Mouse (Mus musculus): ENCODE results near the gene Armh1. TPM values are rescaled to one million over a fixed set of nuclear protein-coding genes. Genes with fewer than 3 reads are reported as not detected.
A peak's percentile ranks its signal among the peaks of the same experiment; 100 is the strongest.
"Not testable (repeated sequence)": the region's sequence is repeated elsewhere in the genome, so short reads cannot be mapped to it uniquely, and the experiment has no call there.

The Armh1 gene
- total RNA-seq, 1 experiment = 0.18 TPM

GRCm38 (mm10) chr4:117262987-117263386 lies 11.1 kb upstream of the Armh1 start:
- H3K4me3 ChIP-seq (ENCODE audit: insufficient read depth in 1 of 2, low read depth in 1 of 2, low read length in 2 of 2, poor library complexity in 1 of 2, severe bottlenecking in 1 of 2) = no peak overlapping the region
- H3K27ac ChIP-seq (ENCODE audit: insufficient read depth, low read depth, low read length, poor library complexity, severe bottlenecking) = no peak overlapping the region
- H3K9me3 ChIP-seq (ENCODE audit: control insufficient read depth, insufficient read depth, low read depth, low read length) = no peaks in the 10 kb centered on the region
- no peaks in the 10 kb centered on the region for H3K36me3 ChIP-seq (ENCODE audit: control insufficient read depth, insufficient read depth, low read length, poor library complexity, severe bottlenecking)
- in situ Hi-C loops (cut with MboI; ENCODE audit: low sequenced_read_pairs in 2 of 2, unreplicated experiment in 2 of 2) = no loop called here
- peaks cover 2 to 11% of the 10 kb centered on the region in 2 experiments; a peak in 2 of 4 replicates for H3K4me1 ChIP-seq (ENCODE audit: control insufficient read depth in 2 of 2, insufficient read depth in 2 of 2, low read length in 2 of 2, poor library complexity in 1 of 2)
- DNase-seq (ENCODE audit: low read depth, low spot score) = no peak
- TF ChIP-seq ZC3H11A (IDR thresholded peaks at IDR 0.05; ENCODE audit: borderline replicate concordance, low read depth, low read length) (no peak), MAFK (IDR thresholded peaks at IDR 0.05; ENCODE audit: insufficient read depth, low read depth, low read length) (no peak), ZNF384 (IDR thresholded peaks at IDR 0.05; ENCODE audit: low read depth, low read length) (no peak), CHD2 (IDR thresholded peaks at IDR 0.05; ENCODE audit: low read depth, low read length) (no peak), HCFC1 (IDR thresholded peaks at IDR 0.05; ENCODE audit: borderline replicate concordance, insufficient read depth, low read length) (no peak)
- H3K9ac ChIP-seq (ENCODE audit: insufficient read depth, low read depth, low read length, poor library complexity, severe bottlenecking) = no peak overlapping the region

- Histone ChIP-seq H3K36me3 (ENCODE audit: control insufficient read depth, insufficient read depth, low read length, poor library complexity, severe bottlenecking) (no peaks in the 10 kb centered on the region), H3K9ac (ENCODE audit: insufficient read depth, low read depth, low read length, poor library complexity, severe bottlenecking) (no peak overlapping the region), H3K4me1 (ENCODE audit: control insufficient read depth in 2 of 2, insufficient read depth in 2 of 2, low read length in 2 of 2, poor library complexity in 1 of 2) (peaks cover 0 to 6% of the 10 kb centered on the region in 2 experiments; a peak in 1 of 4 replicates), H3K27ac (ENCODE audit: insufficient read depth, low read depth, low read length, poor library complexity, severe bottlenecking) (no peak overlapping the region), H3K4me3 (ENCODE audit: insufficient read depth in 1 of 2, low read depth in 1 of 2, low read length in 2 of 2, poor library complexity in 1 of 2, severe bottlenecking in 1 of 2) (no peak overlapping the region), H3K9me3 (ENCODE audit: control insufficient read depth, insufficient read depth, low read depth, low read length) (no peaks in the 10 kb centered on the region)
- no peak for TF ChIP-seq CHD2 (IDR thresholded peaks at IDR 0.05; ENCODE audit: low read depth, low read length)
- no peak for TF ChIP-seq HCFC1 (IDR thresholded peaks at IDR 0.05; ENCODE audit: borderline replicate concordance, insufficient read depth, low read length)
- TF ChIP-seq ZC3H11A (IDR thresholded peaks at IDR 0.05; ENCODE audit: borderline replicate concordance, low read depth, low read length) = no peak
- TF ChIP-seq ZNF384 (IDR thresholded peaks at IDR 0.05; ENCODE audit: low read depth, low read length) = no peak
- TF ChIP-seq MAFK (IDR thresholded peaks at IDR 0.05; ENCODE audit: insufficient read depth, low read depth, low read length) = no peak
- in situ Hi-C loops (cut with MboI; ENCODE audit: low sequenced_read_pairs in 2 of 2, unreplicated experiment in 2 of 2) = no loop called here
- no peak for DNase-seq (ENCODE audit: low read depth, low spot score)
These were observed 10.4 kb upstream of the Armh1 start for GRCm38 (mm10) chr4:117262101-117262913.

DNA sequence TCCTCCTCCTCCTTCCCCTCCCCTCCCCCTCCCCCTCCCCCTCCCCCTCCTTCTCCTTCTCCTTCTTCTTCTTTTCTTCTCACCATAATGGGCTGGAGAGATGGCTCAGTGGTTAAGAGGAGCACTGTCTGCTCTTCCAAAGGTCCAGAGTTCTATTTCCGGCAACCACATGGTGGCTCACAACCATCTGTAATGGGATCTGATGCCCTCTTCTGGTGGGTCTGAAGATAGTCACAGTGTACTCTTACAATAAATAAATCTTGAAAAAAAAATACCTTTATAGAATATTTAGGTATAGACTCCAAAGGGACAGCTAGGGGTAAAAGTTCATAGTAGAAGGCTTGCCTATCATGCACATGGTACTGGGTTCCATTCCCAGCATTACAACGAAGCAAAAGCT lies 9.3 kb upstream of the Armh1 start:
- TF ChIP-seq ZC3H11A (IDR thresholded peaks at IDR 0.05; ENCODE audit: borderline replicate concordance, low read depth, low read length) (no peak), ZNF384 (IDR thresholded peaks at IDR 0.05; ENCODE audit: low read depth, low read length) (0 out of 2 replicates have a peak, but pooled peaks have one; percentile 10), HCFC1 (IDR thresholded peaks at IDR 0.05; ENCODE audit: borderline replicate concordance, insufficient read depth, low read length) (no peak)
- in situ Hi-C loops (cut with MboI; ENCODE audit: low sequenced_read_pairs in 2 of 2, unreplicated experiment in 2 of 2) = no loop called here
- H3K9me3 ChIP-seq (ENCODE audit: control insufficient read depth, insufficient read depth, low read depth, low read length) = no peaks in the 10 kb centered on the region
- DNase-seq (ENCODE audit: low read depth, low spot score) = no peak
- no peaks in the 10 kb centered on the region for H3K36me3 ChIP-seq (ENCODE audit: control insufficient read depth, insufficient read depth, low read length, poor library complexity, severe bottlenecking)
- no peak overlapping the region for H3K9ac ChIP-seq (ENCODE audit: insufficient read depth, low read depth, low read length, poor library complexity, severe bottlenecking)
- H3K4me1 ChIP-seq (ENCODE audit: control insufficient read depth in 2 of 2, insufficient read depth in 2 of 2, low read length in 2 of 2, poor library complexity in 1 of 2) = peaks cover 0 to 6% of the 10 kb centered on the region in 2 experiments; a peak in 1 of 4 replicates
- H3K27ac ChIP-seq (ENCODE audit: insufficient read depth, low read depth, low read length, poor library complexity, severe bottlenecking) = no peak overlapping the region
- no peak overlapping the region for H3K4me3 ChIP-seq (ENCODE audit: insufficient read depth in 1 of 2, low read depth in 1 of 2, low read length in 2 of 2, poor library complexity in 1 of 2, severe bottlenecking in 1 of 2)

DNA sequence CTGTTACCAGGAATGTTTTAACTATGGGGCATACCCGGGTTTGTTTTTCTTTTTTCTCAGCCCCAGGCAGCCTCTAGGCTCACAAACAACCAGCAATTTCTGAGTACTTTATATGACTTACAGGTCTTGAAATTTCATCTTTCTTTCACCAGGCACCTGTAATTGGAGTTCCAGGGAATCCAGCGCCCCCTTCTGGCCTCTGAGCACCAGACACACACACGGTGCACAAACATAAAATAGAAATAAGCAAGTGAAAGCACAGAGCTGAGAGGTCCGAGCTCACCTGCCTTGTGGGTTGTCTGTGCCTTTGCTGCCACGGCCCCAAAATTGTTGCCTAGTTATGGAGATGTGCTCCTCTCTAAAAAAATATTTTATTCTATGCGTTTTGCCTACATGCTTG lies 8.0 kb upstream of the Armh1 start:
- H3K36me3 ChIP-seq (ENCODE audit: control insufficient read depth, insufficient read depth, low read length, poor library complexity, severe bottlenecking); H3K9me3 ChIP-seq (ENCODE audit: control insufficient read depth, insufficient read depth, low read depth, low read length); DNase-seq (ENCODE audit: low read depth, low spot score); H3K4me1 ChIP-seq (ENCODE audit: control insufficient read depth in 2 of 2, insufficient read depth in 2 of 2, low read length in 2 of 2, poor library complexity in 1 of 2); in situ Hi-C loops (cut with MboI; ENCODE audit: low sequenced_read_pairs in 2 of 2, unreplicated experiment in 2 of 2); H3K27ac ChIP-seq (ENCODE audit: insufficient read depth, low read depth, low read length, poor library complexity, severe bottlenecking); H3K4me3 ChIP-seq (ENCODE audit: insufficient read depth in 1 of 2, low read depth in 1 of 2, low read length in 2 of 2, poor library complexity in 1 of 2, severe bottlenecking in 1 of 2); H3K9ac ChIP-seq (ENCODE audit: insufficient read depth, low read depth, low read length, poor library complexity, severe bottlenecking): not testable (repeated sequence)
- TF ChIP-seq ZC3H11A (IDR thresholded peaks at IDR 0.05; ENCODE audit: borderline replicate concordance, low read depth, low read length) = 0 out of 2 replicates have a peak, but pooled peaks have one; percentile 7
